Mouse (Mus musculus): ENCODE data around the gene Tex19.2. TPM values are rescaled to one million over a fixed set of nuclear protein-coding genes. Genes with fewer than 3 reads are reported as not detected.
"Not testable (repeated sequence)": the region's sequence is repeated elsewhere in the genome, so short reads cannot be mapped to it uniquely, and the experiment has no call there.

The Tex19.2 gene
- polyA plus RNA-seq, 1 experiment from 2014 or later, result not detected

DNA sequence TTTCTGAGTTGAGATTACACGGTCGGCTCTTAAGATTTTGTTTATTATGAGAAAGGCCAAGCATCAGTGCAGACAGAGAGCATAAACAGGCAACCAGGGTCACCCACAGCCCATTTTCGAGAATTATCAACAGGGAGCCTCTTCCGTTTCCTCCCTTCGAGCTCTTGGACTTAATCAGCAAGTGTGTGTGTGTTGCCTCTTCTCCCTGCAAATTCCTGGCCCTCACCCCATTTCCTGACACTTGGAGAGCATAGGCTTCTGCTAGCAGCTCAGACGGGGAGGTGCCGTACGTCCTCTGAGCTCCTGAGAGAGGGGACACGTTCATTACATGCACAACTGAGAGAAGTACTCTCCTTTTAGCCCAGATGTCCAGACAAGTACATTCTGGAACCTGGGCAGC, 10.4 kb downstream of the Tex19.2 start:
- Histone ChIP-seq H3K4me2 (no peak overlapping the region), H3K4me3 (no peak overlapping the region), H3K4me1 (peaks cover 10% of the 10 kb centered on the region), H3K36me3 (ENCODE audit: poor library complexity, severe bottlenecking) (no peaks in the 10 kb centered on the region), H3K9ac (no peak overlapping the region), H3K27ac (no peak overlapping the region), H3K27me3 (peaks cover 17% of the 10 kb centered on the region), H3K9me3 (replicated peaks) (no peaks in the 10 kb centered on the region)
- 83% methylated on average over 9 of the region's 9 CpGs for WGBS
- no peak for ATAC-seq

DNA sequence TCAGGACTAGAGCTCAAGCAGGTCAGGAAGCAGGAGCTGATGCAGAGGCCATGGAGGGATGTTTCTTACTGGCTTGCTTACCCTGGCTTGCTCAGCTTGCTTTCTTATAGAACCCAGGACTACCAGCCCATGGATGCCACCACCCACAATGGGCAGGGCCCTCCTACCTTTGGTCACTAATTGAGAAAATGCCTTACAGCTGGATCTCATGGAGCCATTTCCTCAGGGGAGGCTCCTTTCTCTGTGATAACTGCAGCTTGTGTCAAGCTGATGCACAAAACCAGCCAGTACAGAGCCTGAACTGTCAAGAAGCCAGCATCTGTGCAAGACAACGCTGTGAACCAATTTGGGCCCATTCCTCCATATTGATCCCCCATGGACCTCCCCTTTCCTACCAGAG, 11.2 kb downstream of the Tex19.2 start:
- not testable (repeated sequence) for H3K4me2 ChIP-seq; H3K36me3 ChIP-seq (ENCODE audit: poor library complexity, severe bottlenecking); H3K4me3 ChIP-seq; H3K9me3 ChIP-seq (replicated peaks); H3K27ac ChIP-seq; ATAC-seq; H3K9ac ChIP-seq
- 96% methylated on average over 1 of the region's 1 CpGs for WGBS
- peaks cover 17% of the 10 kb centered on the region for H3K27me3 ChIP-seq
- peaks cover 10% of the 10 kb centered on the region for H3K4me1 ChIP-seq

GRCm38 (mm10) chr11:121101124-121101805, 17.2 kb downstream of the Tex19.2 start:
- Histone ChIP-seq H3K9ac (no peak overlapping the region), H3K4me3 (no peak overlapping the region), H3K27ac (no peak overlapping the region), H3K9me3 (replicated peaks) (no peaks in the 10 kb centered on the region), H3K27me3 (no peaks in the 10 kb centered on the region), H3K4me2 (no peak overlapping the region), H3K36me3 (ENCODE audit: poor library complexity, severe bottlenecking) (no peaks in the 10 kb centered on the region), H3K4me1 (no peaks in the 10 kb centered on the region)
- ATAC-seq, result no peak
- 86% methylated on average over 4 of the region's 4 CpGs for WGBS

DNA sequence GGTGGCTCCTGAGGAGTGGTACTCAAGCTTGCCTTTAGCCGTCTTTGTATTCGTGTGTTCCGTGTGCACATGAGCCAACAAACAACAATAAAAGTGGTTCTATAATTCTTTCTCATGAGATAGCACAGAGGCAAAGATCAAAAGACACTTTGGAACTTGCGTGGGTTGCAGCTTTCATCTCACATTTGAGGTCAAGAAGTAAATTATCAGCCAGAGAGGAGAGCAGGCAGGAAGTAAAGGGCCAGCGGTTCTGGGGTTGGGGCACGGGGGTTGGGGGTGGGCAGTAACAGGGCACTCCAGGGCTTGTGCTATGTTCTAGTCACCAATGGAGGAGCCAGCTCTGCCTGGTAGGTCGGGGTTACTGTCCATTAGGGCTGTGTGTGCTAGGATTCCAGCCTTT, 17.8 kb downstream of the Tex19.2 start:
- Histone ChIP-seq H3K27ac (no peak overlapping the region), H3K27me3 (no peaks in the 10 kb centered on the region), H3K4me3 (no peak overlapping the region), H3K9ac (no peak overlapping the region), H3K4me2 (no peak overlapping the region), H3K9me3 (replicated peaks) (no peaks in the 10 kb centered on the region), H3K4me1 (no peaks in the 10 kb centered on the region), H3K36me3 (ENCODE audit: poor library complexity, severe bottlenecking) (no peaks in the 10 kb centered on the region)
- no peak for ATAC-seq
- WGBS, result 64% methylated on average over 7 of the region's 7 CpGs

DNA sequence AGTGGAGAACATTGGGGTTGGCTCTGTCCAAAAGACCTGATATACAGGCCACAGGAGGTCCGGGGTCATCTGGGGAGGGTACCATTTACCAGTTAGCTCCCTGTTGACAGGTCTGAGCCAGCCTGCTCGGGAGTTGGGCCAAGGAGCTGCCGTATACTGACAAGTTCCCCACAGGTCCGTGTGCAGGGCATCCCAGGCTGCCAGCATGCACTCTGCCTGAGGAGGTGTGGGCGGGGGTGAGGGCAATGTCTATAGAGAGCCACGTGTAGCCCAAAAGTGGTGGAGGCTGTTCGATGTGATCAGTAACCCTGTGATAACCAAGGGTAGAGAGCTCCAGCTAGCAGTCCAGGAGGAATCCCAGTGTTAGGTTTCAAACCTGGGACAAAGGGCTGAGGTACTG, 18.7 kb downstream of the Tex19.2 start:
- H3K27me3 ChIP-seq, result no peaks in the 10 kb centered on the region
- no peaks in the 10 kb centered on the region for H3K36me3 ChIP-seq (ENCODE audit: poor library complexity, severe bottlenecking)
- no peaks in the 10 kb centered on the region for H3K4me1 ChIP-seq
- no peak overlapping the region for H3K4me2 ChIP-seq
- ATAC-seq, result no peak
- no peak overlapping the region for H3K4me3 ChIP-seq
- no peak overlapping the region for H3K27ac ChIP-seq
- H3K9ac ChIP-seq, result no peak overlapping the region
- WGBS, result 77% methylated on average over 7 of the region's 7 CpGs
- no peaks in the 10 kb centered on the region for H3K9me3 ChIP-seq (replicated peaks)

- Histone ChIP-seq H3K9ac (no peak overlapping the region), H3K4me2 (no peak overlapping the region), H3K27me3 (no peaks in the 10 kb centered on the region), H3K36me3 (ENCODE audit: poor library complexity, severe bottlenecking) (no peaks in the 10 kb centered on the region), H3K27ac (no peak overlapping the region), H3K4me3 (no peak overlapping the region), H3K9me3 (replicated peaks) (no peaks in the 10 kb centered on the region), H3K4me1 (no peaks in the 10 kb centered on the region)
- 91% methylated on average over 14 of the region's 14 CpGs for WGBS
- ATAC-seq, result no peak
Measured at GRCm38 (mm10) chr11:121092606-121093585, 25.6 kb downstream of the Tex19.2 start.

DNA sequence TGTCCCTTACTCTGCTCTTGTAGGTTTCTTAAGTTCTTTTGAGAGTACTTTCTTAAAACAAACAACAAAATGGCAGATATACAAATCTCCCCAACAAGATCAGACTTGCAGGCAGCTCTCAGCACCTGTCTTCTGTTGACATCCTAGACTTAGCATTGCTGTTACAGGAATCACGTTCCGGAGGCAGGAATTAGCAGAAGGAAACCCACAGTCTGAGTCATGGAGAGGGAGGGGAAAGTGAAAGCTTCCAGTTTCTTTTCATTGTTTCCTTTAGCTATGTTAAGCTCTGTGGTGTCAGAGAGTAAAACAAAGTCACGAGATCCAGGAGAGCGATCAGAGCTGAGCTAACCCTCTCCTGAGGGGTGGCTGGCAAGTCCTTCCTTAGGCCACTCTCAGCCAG, 27.5 kb downstream of the Tex19.2 start:
- Histone ChIP-seq H3K27me3 (no peaks in the 10 kb centered on the region), H3K4me2 (no peak overlapping the region), H3K36me3 (ENCODE audit: poor library complexity, severe bottlenecking) (no peaks in the 10 kb centered on the region), H3K27ac (no peak overlapping the region), H3K9ac (no peak overlapping the region), H3K9me3 (replicated peaks) (no peaks in the 10 kb centered on the region), H3K4me3 (no peak overlapping the region), H3K4me1 (no peaks in the 10 kb centered on the region)
- WGBS, result 70% methylated on average over 4 of the region's 4 CpGs
- no peak for ATAC-seq

- H3K4me2 ChIP-seq, result no peak overlapping the region
- H3K4me1 ChIP-seq, result no peaks in the 10 kb centered on the region
- H3K27me3 ChIP-seq, result no peaks in the 10 kb centered on the region
- no peaks in the 10 kb centered on the region for H3K9me3 ChIP-seq (replicated peaks)
- H3K9ac ChIP-seq, result no peak overlapping the region
- 85% methylated on average over 2 of the region's 2 CpGs for WGBS
- H3K4me3 ChIP-seq, result no peak overlapping the region
- H3K27ac ChIP-seq, result no peak overlapping the region
- no peak for ATAC-seq
- no peaks in the 10 kb centered on the region for H3K36me3 ChIP-seq (ENCODE audit: poor library complexity, severe bottlenecking)
Measured at GRCm38 (mm10) chr11:121089756-121090546, 28.5 kb downstream of the Tex19.2 start.

DNA sequence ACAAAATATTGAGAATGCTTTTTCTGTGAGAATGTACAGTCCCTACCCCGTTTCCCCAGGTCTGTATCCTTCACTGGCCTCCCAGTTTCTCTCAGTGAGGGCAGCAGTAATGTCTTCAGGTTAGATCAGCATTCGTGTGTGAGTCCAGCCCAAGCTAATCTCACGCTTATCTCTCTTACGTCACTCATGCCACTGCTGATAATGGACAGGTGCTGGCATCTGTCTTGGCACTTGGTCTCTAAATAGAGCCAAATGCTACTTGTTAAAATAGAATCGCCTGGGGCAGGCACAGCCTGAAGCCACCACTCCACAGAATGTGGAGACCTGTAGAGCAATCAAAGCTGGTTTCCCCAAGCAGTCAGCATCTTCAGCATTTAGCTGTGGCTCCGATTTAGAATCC, 29.5 kb downstream of the Tex19.2 start:
- no peaks in the 10 kb centered on the region for H3K36me3 ChIP-seq (ENCODE audit: poor library complexity, severe bottlenecking)
- no peaks in the 10 kb centered on the region for H3K27me3 ChIP-seq
- no peak overlapping the region for H3K4me3 ChIP-seq
- no peak for ATAC-seq
- 86% methylated on average over 6 of the region's 6 CpGs for WGBS
- H3K9ac ChIP-seq, result no peak overlapping the region
- no peaks in the 10 kb centered on the region for H3K4me1 ChIP-seq
- H3K27ac ChIP-seq, result no peak overlapping the region
- no peaks in the 10 kb centered on the region for H3K9me3 ChIP-seq (replicated peaks)
- no peak overlapping the region for H3K4me2 ChIP-seq

DNA sequence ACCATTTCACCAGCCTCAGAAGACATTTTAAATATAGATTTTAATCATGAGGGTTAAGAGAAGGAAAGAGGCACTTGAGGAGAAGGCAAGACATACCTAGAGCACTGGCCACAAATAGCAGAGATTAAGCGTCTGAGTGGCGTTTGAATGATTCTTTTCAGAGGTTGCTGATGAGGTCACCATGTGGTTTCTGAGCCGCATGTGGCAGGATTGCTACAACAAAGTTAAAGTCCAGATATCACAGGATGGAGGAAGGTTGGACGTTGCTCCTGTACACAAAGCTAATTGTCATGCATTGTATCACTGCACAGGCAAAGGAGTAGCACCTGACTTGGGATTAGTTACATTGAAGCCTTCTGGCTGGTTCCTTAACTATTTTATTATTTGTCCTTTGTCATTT, 32.2 kb downstream of the Tex19.2 start:
- Histone ChIP-seq H3K4me3 (no peak overlapping the region), H3K27me3 (no peaks in the 10 kb centered on the region), H3K4me2 (no peak overlapping the region), H3K4me1 (no peaks in the 10 kb centered on the region), H3K36me3 (ENCODE audit: poor library complexity, severe bottlenecking) (no peaks in the 10 kb centered on the region), H3K9me3 (replicated peaks) (no peaks in the 10 kb centered on the region), H3K27ac (no peak overlapping the region), H3K9ac (no peak overlapping the region)
- no peak for ATAC-seq
- WGBS, result 42% methylated on average over 4 of the region's 4 CpGs

DNA sequence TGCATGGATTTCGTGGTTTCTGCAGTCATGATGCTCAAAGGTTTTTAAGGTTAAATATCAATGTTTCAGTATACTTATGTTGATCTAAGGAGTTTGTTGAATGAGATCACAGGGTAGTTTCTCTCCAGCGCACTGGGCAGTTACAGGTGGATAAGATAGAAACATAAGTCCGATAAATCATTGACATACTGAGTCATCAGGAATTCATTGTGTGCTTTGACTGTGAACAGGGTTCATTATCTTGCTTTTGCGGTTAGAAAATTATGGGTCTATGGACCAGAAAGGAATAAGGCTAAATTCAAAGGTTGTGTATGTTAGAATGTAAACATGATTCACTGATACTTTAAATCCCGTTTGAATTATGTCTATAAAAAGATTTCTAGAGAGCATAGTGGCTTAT, 33.3 kb downstream of the Tex19.2 start:
- H3K4me1 ChIP-seq, result no peaks in the 10 kb centered on the region
- no peak for ATAC-seq
- no peaks in the 10 kb centered on the region for H3K9me3 ChIP-seq (replicated peaks)
- no peak overlapping the region for H3K9ac ChIP-seq
- H3K4me3 ChIP-seq, result no peak overlapping the region
- no peaks in the 10 kb centered on the region for H3K36me3 ChIP-seq (ENCODE audit: poor library complexity, severe bottlenecking)
- no peak overlapping the region for H3K27ac ChIP-seq
- H3K4me2 ChIP-seq, result no peak overlapping the region
- H3K27me3 ChIP-seq, result no peaks in the 10 kb centered on the region
- WGBS, result 85% methylated on average over 5 of the region's 5 CpGs
